Mouse (Mus musculus) layer of hippocampus, adult 8-10 months (tissue): Measurements from ENCODE around the gene Znrf3. TPM values are rescaled to one million over a fixed set of nuclear protein-coding genes. Genes with fewer than 3 reads are reported as not detected.

Source experiments
- DNase-seq, 2 experiments: peaks; one replicate each; pipeline ENCODE4 v3.0.0; 2022; ENCODE audit warnings: low spot score in 2 of 2
- total RNA-seq, 4 experiments: library from RNA; stranded (reverse); gene quantifications; 2 replicates each; pipeline ENCODE4 v1.2.4; 2022

Znrf3 gene
- total RNA-seq, 4 experiments from 2014 or later = 18.6 to 22.3 (median 20.3) TPM

DNA sequence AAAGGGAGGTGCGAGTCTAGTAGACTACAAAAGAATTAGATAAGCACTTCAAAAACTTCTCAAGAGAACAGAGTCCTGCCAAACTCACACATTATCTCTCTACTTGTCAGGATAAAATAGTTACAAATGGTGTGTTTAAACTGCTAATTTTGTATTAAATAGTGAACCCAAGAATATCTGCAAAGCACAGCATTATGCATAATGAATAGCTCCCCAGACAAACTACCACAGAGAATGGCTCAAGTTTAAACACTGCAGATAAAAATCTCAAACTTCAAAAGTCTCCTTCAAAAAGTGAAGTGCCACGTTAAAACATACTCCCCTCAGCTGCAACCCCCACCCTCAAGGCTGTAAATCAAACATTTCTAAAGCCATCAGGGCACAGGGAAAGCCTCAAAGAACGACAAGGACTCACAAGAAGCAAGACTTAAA, 2.0 kb downstream of the Znrf3 start:
- DNase-seq = no peak

- DNase-seq = no peak
Observed at GRCm38 (mm10) chr11:5437646-5438045, 7.0 kb downstream of the Znrf3 start.

- no peak for DNase-seq
Observed at GRCm38 (mm10) chr11:5436988-5437387, 7.7 kb downstream of the Znrf3 start.

DNA sequence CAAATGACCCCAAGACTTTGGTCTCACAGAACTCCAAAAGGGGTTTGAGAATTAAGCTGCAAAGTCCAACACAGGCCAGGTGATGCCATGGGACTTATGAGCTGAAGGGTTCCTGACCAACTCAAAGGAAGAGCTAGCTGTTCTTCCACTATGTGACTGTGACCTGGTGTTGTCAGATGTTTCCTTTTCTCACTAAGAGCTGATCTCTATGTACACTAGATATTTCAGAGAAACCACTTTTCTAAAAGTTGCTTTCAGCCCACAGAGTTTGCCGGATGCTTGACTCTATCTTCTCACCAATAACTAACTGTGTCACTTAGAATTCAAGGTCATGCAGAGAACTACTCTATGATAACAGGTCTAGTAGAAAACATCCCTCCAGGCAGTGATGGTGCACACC, 9.2 kb downstream of the Znrf3 start:
- no peak for DNase-seq

DNA sequence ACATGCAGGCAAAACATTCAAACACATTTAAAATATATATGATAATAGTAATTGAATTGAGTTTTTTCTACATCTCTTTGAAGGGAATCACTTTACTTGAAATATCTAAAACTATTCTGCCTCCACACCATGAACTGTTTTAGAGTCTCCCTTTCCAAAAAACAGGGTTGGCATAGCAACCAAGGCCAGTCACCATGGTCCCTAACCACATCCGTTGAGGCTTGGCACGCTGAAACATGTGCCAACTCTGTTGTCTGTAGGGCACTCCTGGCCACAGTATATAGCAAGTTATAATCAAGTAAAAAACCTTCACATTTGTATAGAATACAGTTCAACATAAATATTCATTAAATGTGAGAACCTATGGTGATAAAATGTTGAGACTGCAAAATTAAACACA, 12.3 kb downstream of the Znrf3 start:
- no peak for DNase-seq

- no peak for DNase-seq
Observed at GRCm38 (mm10) chr11:5430863-5431262, 13.8 kb downstream of the Znrf3 start.

GRCm38 (mm10) chr11:5429396-5430190, 15.1 kb downstream of the Znrf3 start:
- DNase-seq = no peak

DNA sequence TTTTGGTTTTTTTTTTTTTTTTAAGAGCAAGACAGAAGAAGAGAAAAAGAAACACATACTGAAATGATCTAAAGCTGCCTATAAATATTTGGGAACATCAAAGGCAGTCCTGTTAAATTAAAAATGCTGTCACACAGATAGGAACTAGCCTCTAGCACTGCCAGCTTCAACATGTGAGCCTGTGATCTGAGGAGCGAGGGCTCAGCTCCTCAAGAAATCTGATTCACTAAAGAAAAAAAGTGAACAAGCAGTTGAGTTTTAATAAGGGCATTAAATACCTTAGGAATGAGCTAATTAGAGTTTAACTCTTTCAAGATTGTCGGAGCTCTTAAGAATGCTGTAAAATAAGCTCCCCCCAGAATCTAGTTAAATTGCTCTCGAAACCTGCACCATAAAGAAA, 17.4 kb downstream of the Znrf3 start:
- no peak for DNase-seq

DNA sequence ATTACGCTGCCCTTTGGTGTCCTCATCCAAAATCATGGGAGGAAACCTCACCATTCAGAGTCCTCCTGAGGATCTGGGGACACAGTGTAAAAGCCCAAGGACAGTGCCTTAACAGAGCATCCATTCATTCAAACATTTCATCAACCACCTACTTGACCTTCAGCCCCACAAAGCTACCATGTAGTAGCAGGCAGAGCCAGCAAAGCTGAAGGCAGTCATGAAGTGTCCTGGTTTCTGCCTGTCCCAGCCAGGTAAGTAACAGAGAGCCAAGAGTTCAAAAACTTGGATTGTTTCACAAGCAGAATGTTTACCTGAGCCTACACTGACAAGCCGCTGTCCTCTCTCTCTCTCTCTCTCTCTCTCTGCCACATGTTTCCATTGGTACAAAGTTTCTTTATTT, 18.3 kb downstream of the Znrf3 start:
- no peak for DNase-seq

DNA sequence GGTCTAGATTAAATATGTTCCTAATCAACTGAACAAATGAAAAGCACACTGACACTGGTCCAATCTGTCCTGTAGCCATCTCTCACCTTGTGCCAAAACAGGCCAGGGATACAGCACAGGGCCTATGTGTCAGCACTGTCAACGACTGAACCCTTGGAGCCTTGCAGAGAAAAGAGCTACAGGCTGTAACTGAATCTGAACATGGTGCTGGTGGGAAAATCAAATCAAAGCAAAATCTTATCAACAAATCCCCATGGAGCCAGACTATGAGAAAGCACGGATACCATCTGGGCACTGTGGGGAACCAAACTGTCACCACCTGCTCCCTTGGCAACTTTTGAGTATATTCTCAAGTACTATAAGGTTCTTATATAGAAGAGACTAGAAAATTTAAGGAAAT, 19.5 kb downstream of the Znrf3 start:
- peak; percentile 49 to 80 for DNase-seq

- DNase-seq = no peak
Observed at GRCm38 (mm10) chr11:5424185-5424584, 20.5 kb downstream of the Znrf3 start.

DNA sequence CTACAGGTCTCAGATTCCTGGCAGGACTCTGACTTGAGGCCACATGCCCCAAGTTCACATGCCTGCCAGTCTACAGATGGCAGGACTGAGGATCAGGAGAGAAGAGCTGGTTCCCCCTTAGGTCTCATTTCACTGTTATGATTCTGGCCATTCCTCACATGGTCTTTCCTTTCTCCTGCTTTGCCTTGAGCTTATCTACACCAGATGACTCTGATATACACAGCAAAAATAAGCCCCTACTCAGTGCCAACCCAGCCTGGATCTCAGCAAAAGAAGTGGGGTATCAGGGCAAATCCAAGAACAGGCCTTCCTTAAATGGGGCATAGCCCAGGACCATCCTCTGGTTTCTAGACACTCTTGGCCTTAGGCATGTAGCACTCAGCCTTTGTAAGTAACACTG, 21.6 kb downstream of the Znrf3 start:
- DNase-seq = no peak

- DNase-seq = no peak
Observed at GRCm38 (mm10) chr11:5422252-5422636, 22.4 kb downstream of the Znrf3 start.

GRCm38 (mm10) chr11:5421506-5422251, 23.0 kb downstream of the Znrf3 start:
- peak; percentile 45 to 53 for DNase-seq

- peak in 1 of 2 experiments; percentile 14 for DNase-seq
Observed at GRCm38 (mm10) chr11:5415617-5416338, 28.9 kb downstream of the Znrf3 start.

DNA sequence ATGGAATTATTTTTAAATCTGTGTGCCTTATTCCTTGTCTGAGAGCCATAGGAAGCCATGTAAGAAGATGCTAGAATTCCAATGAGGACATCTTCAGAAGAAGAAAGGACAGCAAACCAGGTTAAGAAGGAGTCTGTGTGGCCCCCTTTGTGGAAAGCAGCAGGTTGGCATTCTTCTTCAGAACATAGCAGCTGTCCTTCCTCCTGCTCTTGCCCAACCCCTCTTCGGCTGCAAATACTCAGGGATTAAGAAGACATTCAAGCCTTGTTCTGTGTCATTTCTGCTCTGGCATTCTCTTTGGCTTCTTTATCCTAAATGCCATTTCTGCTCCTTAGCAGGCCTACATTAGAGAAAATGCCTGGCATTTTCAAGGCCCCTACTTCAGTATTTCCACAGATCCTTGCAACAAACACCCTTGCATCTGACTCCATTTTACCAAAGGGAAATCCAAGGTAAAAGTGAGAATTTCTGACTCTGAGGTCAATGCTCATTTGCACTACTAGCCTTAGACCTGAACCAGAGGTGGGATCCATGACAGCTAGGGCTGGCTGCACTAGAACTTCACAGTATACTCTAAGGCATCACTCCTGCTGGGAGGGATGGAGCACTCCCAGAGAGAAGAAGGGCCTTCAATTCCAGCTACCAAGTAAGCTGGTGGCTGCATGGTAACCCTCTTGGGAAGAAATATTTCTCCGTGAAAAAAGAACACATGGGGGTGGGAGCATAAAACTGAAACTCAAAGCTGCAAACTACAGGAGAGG, 29.6 kb downstream of the Znrf3 start:
- DNase-seq = no peak

DNA sequence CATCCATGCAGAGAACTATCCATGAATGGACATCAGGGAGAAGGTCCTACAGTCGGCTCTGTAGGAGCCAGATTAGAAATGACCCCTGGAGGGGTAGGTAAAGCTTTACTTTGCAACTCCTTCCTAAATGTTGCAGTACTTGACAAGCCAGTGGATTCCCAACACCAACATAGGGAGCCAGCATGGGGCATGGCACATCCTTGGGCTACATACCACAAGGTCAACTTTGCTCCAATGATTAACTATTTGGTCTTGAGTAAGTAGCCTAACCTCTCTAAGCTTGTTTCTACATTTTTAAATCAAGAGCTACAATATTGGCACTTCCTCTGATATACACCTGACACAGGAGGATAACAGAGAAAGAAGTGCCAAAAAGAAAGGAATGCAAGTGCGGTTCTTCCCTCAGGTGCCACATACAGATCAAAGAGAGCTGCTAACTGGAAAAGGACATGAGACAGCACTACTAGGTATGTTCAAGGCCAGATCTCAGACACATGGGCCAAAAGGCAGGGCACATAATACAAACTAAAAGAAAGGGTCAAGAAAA, 31.9 kb downstream of the Znrf3 start:
- DNase-seq = no peak

GRCm38 (mm10) chr11:5411577-5411976, 33.1 kb downstream of the Znrf3 start:
- DNase-seq = no peak

DNA sequence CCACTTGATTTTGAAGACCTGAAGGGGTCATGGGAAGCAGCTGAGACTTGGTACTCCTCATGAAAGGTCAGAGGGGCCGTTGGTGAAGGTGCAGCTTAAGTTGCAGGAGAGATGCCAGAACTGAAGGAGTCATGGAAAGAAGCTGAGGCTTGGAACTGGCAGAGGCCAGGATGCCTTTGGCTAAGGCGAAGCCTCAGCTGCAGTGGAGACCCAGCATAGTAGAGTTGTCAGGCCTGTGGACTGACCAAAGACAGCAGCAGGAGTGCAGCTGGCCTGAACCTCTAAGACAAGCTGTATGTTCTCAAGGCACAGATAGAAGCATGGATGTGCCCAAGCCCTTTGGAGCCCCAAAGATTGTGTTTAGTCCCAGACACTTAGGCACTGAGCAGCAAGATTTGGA, 40.5 kb downstream of the Znrf3 start:
- DNase-seq = no peak

GRCm38 (mm10) chr11:5402127-5402733, 42.4 kb downstream of the Znrf3 start:
- DNase-seq = no peak
